Mouse (Mus musculus) adrenal gland, adult 2 months (tissue): ENCODE data around the gene Vmn1r26. TPM values are rescaled to one million over a fixed set of nuclear protein-coding genes. Genes with fewer than 3 reads are reported as not detected.
"Not testable (repeated sequence)": the region's sequence is repeated elsewhere in the genome, so short reads cannot be mapped to it uniquely, and the experiment has no call there.

ENCODE experiments used
- DNase-seq: peaks from one replicate; pipeline ENCODE4 v3.0.0; 2021
- long read RNA-seq: library from polyadenylated mRNA; stranded (forward); transcript quantifications from one replicate; pipeline ENCODE4 v2.0.0, GENCODE M21; 2021
- polyA plus RNA-seq: library from polyadenylated mRNA; depleted of rRNA; stranded (reverse); fragments of >200 nt; gene quantifications from 2 replicates; pipeline ENCODE4 v1.2.3, GENCODE M21; 2012; rRNA removed
- total RNA-seq, 2 experiments: library from RNA; stranded (reverse); gene quantifications; 2 replicates each; pipeline ENCODE4 v1.2.3; 2021

Vmn1r26 gene
- total RNA-seq (not detected), polyA plus RNA-seq (not detected in 2 replicates)
- long read RNA-seq, result 0 reads

DNA sequence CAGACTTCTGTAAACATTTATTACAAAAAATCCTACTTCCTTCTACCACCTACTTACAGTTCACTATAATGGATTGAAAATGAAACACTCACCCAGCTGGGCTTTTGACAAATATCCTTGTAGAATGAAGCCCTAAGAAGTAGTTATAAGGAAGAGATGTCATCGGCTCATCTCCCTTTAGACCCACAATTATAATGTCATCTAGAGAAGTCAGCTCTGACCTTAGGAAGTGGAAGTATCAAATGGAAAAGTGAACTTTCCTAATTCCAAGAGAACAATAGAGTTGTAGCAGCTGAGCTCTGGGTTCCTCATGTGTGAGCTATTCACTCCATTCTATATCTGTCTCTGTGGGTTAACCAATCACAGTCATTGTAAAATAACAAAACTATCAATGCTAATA lies at the start of gene Vmn1r26:
Gene Vmn1r26 (minus strand): TSS at position 101 of the 400 bp plus-strand sequence.
- no peak for DNase-seq

DNA sequence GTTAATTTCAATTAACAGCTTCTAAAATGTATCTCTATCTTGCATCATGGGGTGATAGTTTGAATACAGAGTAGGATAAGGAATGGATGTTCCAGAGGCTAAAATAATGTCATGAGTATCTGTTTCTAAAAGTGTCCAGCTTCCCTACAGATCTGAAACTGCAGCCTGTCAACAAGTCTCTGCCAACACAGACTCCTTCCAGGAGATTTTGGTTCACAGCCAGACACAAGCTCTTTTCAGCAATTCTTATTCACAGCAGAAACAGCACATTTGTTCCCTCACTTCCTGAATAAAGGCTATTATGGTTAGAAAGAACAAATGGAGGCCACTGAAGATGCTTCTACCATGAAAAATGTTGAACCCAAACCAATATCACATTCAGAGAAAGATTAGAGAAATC lies 29.1 kb upstream of the Vmn1r26 start:
- DNase-seq, result no peak

DNA sequence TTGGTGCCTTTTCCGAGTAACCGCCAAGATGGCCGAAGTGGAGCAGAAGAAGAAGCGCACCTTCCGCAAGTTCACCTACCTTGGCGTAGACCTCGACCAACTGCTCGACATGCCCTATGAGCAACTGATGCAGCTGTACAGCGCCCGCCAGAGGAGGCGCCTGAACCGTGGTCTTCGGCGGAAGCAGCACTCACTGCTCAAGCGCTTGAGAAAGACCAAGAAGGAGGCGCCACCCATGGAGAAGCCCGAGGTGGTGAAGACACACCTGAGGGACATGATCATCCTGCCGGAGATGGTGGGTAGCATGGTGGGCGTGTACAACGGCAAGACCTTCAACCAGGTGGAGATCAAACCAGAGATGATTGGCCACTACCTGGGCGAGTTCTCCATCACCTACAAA lies 2.5 kb upstream of the Vmn1r26 start:
- not testable (repeated sequence) for DNase-seq

DNA sequence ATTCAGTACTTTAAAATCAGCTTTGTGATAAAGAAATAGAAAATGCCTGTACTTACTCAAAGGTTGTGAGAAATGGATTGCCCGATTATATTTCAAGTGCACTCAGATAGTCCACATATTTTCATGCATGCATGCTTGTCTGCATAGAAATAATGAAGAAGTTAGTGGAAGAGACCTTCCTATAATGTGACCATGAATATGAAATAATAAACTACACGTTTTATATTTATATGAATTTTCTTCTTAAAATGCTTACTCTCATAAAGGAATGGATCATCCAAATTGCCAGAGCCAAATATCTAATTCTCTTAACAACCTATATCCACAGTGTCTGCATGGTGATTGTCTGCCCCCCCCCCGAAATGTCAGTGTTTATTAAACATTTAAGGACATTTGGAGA lies 34.2 kb downstream of the Vmn1r26 start, which contains the start of gene Vmn1r25:
Gene Vmn1r25 (minus strand): TSS at position 101 of the 400 bp plus-strand sequence.
- DNase-seq, result no peak

DNA sequence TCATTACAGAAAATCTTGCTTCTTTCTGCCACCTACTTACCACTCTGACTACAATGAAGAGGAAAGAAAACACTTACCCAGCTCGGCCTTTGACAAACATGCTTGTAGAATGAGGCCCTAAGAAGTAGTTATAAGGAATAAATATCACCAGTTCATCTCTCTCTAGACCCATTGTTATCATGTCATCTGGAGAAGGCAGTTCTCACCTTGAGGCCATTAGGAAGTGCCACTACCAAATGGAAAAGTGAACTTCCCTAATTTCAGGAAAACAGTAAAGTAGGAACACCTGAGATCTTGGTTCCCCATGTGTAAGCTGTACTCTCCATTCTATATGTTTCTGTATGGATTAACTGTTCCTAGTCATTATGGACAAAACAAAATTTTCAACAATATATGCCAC lies 53.6 kb downstream of the Vmn1r26 start, which contains the start of gene Vmn1r24:
Gene Vmn1r24 (minus strand): TSS at position 101 of the 400 bp plus-strand sequence.
- DNase-seq, result not testable (repeated sequence)

Other genes with a start within 250 kb of the Vmn1r26 start
- gene Vopp1, start 190.0 kb downstream of the Vmn1r26 start, total RNA-seq, result 10 to 100 TPM; 12.7 to 17.3 TPM
- gene Vopp1, start 190.0 kb downstream of the Vmn1r26 start, polyA plus RNA-seq, result 8.5 and 10.6 TPM in 2 replicates
- not detected for gene Vmn1r21, start 164.8 kb downstream of the Vmn1r26 start, total RNA-seq
- gene Vmn1r21, start 164.8 kb downstream of the Vmn1r26 start, polyA plus RNA-seq, result not detected in 2 replicates
- gene Vmn1r22, start 107.1 kb downstream of the Vmn1r26 start, total RNA-seq, result not detected
- gene Vmn1r22, start 107.1 kb downstream of the Vmn1r26 start, polyA plus RNA-seq, result not detected in 2 replicates
- not detected for gene Vmn1r23, start 88.3 kb downstream of the Vmn1r26 start, total RNA-seq
- gene Vmn1r23, start 88.3 kb downstream of the Vmn1r26 start, polyA plus RNA-seq, result not detected in 2 replicates
- not detected for gene Vmn1r24, start 53.7 kb downstream of the Vmn1r26 start, total RNA-seq
- gene Vmn1r24, start 53.7 kb downstream of the Vmn1r26 start, polyA plus RNA-seq, result not detected in 2 replicates
- gene Vmn1r25, start 34.3 kb downstream of the Vmn1r26 start, total RNA-seq, result not detected
- gene Vmn1r25, start 34.3 kb downstream of the Vmn1r26 start, polyA plus RNA-seq, result not detected in 2 replicates
- gene Vmn1r27, start 203.7 kb upstream of the Vmn1r26 start, total RNA-seq, result not detected
- not detected in 2 replicates for gene Vmn1r27, start 203.7 kb upstream of the Vmn1r26 start, polyA plus RNA-seq
- gene Vmn1r28, start 246.9 kb upstream of the Vmn1r26 start, total RNA-seq, result not detected
- not detected in 2 replicates for gene Vmn1r28, start 246.9 kb upstream of the Vmn1r26 start, polyA plus RNA-seq